Mouse (Mus musculus): Measurements from ENCODE around the gene Cwc27. TPM values are rescaled to one million over a fixed set of nuclear protein-coding genes. Genes with fewer than 3 reads are reported as not detected.

Cwc27 gene
- total RNA-seq, 2 experiments from 2014 or later: 18.1 to 18.4 TPM

DNA sequence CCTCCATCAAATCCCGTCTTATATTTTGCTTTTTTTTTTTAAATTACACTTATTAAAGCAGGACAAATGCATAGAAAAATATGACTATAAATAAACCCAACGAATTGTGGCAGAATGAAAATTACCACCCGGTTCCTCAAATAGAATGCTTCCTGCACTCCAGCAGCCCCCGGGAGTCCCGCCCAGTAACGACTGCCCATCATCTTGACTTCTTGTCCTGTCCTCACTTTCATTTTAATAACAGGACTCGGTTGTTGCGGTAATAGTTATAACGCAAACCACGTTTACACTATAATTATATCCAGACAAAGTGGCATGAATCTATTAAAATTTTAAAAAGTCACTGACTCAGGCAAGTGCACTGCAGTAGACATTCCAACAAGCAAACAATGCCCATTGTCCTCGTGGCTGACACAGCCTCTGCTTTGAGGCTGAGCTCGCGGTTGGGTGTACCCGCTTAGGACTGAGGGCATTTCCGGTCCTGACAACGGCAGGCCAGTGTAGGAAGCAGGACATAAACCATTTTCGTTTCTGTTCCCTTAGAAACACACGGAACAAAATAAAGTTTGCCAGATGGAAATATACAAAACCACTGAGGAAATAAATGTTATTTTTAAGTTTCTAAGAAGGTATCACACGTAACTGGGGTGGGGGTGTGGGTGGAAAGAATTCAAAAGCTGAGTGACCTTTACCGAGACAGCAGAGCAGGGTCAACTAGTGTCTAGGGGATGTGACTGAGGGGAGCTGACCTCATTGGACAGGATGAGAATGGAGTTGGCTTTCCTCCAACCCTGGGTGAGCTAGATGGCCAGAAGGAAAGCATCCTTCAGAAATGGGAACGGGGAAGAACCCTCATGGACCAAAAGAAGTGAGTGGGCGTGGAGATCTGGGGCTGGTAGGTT, 206.5 kb downstream of the Cwc27 start:
- no peak for DNase-seq

DNA sequence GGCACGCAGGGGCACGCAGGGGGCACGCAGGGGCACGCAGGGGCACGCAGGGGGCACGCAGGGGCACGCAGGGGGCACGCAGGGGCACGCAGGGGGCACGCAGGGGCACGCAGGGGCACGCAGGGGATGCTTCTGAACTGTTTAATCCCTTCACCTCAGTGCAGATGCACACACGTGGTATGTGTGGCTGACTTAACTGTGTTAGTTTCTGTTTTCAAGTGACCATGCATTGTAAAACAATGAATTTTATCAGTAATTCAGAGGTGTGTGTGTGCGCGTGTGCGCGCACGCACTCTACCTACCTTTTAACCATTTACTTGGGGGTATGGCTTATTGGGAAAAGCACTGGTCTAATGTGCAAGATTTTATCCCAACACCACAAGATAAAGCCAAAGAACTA, 208.4 kb downstream of the Cwc27 start:
- no peak for DNase-seq

DNA sequence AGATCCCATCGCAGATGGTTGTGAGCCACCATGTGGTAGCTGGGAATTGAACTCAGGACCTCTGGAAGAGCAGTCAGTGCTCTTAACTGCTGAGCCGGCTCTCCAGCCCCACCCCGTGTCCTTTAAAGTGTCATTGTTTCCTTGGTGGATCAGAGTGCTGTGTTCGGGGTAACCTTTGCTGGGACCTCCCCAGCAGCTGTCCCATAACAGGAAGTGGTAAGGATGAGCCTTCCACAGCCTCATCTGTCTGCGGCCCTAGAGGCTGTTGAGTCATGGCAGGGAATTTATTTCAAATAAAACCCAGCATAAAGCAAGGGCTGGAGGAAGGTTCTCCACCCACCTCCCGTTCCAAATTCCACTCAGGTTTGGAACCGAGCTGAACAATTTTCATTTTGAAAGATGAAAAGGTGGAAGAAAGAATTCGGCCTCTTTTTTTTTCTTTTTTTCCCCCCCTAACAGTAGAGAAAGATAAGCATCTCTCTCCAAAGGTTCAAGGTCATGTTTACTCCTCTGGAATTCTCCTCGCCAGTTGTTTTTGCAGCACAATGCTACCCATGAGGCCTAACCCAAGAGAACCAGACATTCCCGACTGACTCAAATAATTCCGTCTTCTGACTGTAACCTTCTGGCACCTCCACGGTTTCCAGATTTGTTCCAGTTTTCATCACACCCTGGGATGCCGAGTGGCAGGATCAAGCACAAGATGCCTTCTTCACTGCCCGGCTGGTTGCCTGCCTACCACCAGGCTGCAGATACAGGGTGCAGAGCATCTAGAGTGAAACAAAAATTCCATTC, 210.0 kb downstream of the Cwc27 start:
- no peak for DNase-seq

DNA sequence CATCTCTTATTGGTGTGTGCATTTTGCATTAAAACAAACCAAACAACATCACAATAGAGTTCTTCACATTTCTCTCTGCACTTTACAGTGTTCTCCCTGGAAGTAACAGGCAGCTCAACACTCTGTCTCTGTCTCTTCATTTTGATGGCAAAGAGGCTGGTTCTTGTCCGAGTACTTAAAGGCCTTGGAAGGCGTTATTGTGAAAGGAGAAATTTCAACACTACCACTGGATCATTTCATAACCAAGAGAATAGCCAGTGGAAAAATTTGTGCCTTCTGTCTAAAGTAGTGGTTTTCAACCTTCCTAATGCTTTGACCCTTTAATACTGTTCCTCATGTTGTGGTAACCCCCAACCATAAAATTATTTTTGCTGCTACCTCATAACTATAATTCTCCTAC, 211.8 kb downstream of the Cwc27 start:
- DNase-seq: no peak

DNA sequence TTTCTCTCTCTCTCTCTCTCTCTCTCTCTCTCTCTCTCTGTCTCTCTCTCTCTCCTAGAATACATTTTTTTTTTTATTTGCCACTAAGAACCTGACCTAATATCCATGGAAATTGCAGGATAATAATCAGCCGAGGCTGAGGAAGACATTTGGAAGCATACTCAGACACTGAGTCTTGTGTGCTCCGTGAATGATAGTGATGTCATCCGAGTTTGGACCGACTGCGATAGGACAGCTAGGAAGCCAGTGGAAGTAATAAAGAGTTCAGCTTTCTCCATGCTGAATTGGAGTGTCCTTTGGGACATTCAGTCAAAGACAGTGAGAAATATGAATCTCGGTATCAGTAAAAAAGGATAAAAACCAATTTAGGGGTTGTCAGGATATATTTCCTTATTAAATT, 214.7 kb downstream of the Cwc27 start:
- DNase-seq: no peak

DNA sequence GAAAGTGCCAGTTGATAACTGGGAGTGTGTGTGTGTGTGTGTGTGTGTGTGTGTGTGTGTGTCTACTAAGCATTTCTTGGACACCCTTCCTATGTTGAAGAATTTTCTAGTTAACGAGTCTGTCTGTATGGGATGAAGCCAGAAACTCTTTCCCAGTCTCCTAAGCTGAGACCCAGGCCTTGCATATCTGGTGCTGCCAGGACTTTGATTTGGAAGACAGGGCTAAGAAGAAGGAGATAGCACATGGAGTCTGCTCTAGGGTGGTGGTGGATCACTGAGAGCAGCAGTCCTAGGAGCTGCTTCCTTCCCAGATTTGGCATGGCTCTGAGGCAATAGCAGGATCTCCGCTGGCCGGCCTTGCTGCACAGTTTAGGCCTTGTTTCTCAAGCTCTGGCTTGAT, 215.2 kb downstream of the Cwc27 start:
- no peak for DNase-seq

DNA sequence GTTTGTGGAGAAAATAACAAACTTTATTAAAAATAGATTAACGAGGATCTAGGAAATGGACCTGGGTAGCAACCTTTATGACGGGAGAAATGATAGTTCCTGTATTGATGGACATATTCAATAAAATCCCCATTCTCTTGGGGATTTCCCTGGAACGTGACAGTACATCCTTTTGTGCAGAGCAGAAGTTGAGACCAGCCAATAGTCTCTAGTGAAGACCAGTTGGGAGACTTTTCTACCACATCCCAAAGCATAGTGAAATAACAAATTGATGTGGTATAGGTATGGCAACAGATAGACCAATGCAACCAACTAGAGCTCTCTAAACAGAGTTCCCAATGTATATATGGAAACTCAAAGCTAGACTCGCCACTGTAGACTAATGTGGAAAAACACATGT, 220.7 kb downstream of the Cwc27 start:
- DNase-seq: no peak

DNA sequence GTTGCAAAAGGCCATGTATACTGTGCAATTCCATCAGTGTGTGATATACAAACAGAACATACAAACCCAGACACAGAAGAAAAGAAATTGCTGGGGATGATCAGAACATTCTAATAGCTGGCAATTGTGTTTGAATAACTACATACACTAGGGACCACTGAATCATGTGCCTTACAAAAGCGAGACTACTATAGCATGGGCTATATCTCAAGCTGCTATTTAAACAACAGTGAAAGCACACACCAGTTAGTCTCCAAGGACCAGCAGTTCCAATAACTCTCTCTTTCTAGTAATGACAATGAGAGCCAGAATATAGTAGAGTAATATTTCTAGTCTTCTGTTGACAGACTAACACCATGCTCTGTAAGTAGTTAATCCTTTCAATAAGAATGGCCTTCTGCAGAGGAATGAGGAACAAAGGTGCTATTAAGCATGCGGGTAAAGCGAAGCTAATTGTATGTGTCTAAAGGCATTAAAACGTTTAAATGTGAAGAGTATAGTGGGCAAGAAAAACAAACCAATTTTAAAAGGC, 222.1 kb downstream of the Cwc27 start:
- no peak for DNase-seq

DNA sequence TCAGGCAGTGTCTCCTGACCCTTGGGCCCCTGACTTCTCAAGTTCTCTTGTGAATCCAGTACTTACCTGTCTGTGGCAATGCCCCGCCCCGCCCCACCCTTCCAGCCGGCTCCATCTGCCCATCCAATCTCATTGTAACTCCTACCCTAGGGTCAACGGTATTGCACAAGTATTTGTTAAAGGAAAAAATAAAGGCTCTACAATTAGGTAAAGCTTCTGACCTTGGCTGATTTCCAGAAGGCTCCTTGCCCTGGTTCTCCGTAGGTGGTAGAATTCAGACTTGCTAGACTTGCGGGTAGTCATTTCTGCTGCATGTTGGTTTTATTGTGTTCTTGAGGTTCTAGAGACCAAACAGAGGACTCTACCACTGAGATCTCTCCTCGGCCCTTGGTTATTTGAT, 226.0 kb downstream of the Cwc27 start:
- DNase-seq: no peak

DNA sequence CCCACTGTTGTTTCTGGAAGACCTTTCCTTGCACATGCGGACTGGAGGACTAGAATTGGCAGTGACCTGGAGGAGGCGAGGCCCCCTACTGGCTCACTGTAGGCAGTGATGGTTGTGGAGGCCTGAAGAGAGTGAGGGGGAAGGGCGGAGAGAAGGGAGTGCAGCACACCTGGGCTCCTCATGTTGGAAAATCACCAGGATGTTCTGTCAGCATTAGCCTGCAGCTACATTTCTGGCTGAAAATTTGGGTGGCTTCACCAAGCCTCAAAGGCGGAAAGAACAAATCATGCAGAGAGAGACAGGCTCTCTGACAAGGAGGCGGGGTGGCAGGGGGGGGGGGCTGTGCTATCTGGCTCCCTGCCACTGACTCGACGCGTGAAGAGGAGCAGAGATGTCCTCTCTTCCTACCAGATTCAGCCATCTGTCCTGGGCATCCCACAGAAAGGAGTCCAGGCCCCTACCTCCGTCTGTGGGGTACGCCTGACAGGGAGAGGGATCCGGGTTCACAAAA, 226.8 kb downstream of the Cwc27 start:
- DNase-seq: no peak

DNA sequence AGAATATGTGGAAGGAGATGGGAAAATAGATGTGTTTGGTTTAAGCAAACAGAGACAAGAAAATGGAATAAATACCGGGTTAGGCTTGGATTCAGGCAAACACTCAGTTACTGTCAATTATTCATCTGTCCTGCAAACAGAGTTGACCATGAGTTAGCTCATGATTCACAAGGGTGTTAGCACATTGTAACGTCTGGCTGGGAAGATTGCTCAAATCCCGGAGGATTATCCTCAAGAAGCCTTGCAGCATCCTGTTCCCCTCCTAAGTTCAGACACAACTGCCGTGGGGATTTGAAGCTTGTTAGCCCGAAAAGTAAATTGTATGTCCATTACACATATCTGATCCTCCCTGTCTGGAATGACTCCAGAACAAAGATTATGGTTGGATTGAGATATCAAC, 228.6 kb downstream of the Cwc27 start:
- no peak for DNase-seq

Other genes with a start within 250 kb of the Cwc27 start
- gene Srek1ip1, start 24.7 kb downstream of the Cwc27 start, total RNA-seq (2021): 10 to 100 TPM; 21.0 to 21.6 TPM
- 1 to 10 TPM in 1 of 2 experiments, under 1 TPM in 1; 0.56 to 1.6 TPM for gene Shisal2b, start 46.8 kb upstream of the Cwc27 start, total RNA-seq (2021)
- gene Rgs7bp, start 237.8 kb upstream of the Cwc27 start, total RNA-seq (2021): 100 to 1,000 TPM; 156 to 163 TPM